Mouse (Mus musculus) cerebellum, postnatal 25 days (tissue): Measurements from ENCODE around the gene Rpl3l.
"Not testable (repeated sequence)": the region's sequence is repeated elsewhere in the genome, so short reads cannot be mapped to it uniquely, and the experiment has no call there.

Experiments
- DNase-seq, 2 experiments: peaks; one replicate each; pipeline ENCODE4 v3.0.0; 2021; ENCODE audit warnings: mixed read lengths in 2 of 2

The Rpl3l gene

DNA sequence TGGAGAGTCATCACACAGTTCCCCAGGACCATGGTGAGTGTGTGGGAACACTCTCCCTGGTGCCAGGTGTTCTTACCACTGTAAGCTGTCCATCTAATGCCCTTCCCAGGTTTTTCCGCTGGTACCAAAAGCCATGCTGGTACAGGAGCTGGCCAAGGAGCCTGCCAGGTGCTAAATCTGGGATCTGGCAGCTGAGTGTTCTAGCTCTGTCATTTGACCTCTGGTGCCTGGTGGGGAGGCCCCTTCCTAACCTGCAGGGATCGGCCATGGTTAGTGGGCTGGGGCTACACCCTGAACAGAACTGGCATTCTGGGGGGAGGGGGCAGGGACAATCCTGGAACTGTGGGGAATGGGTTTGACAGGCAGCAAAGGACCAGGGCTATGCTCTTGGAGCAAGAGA lies at the start of gene Rpl3l:
Rpl3l (plus strand) TSS at position 203 of the 400 bp plus-strand sequence.
- DNase-seq: no peak

DNA sequence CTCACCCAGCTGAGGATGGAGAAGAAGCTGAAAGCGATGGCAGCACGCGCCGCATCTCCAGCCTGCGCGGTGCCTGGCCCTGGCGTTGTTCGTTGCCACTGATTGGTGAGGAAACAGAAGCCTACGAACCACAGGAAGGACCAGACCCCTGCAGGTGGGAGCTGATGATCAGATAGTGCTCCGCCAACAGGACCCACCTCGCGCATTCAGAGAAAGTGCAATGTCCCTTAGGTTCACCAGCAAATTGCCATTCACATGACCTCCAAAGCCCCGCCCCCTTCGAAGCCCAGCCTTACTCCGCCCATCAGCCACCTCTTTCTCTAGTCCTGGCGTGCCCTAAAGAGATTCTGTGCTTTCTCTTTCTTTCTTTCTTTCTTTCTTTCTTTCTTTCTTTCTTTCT lies 41.1 kb upstream of the Rpl3l start:
- DNase-seq: peak in 1 of 2 experiments; percentile 51

DNA sequence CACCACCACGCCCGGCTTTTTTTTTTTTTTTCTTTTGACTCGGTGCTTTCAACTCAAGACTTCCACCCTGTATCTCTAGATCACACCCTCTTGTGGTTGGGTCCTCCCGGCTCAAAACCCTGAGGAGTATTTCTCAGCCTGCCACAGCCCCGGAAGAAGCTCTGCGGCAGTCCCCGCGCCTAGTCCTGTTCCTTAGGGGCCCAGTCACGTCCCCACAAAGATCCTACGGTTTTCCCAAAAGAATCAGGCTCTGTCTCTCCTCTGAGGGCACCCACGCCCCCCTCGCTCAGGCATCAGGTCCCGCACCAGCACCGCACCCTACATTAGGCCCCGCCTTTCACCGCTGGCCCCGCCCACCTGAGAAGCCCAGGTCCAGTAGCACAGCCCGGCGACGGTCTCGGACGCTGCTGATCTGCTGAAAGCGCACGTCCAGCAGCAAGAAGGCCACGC lies 40.4 kb upstream of the Rpl3l start:
- peak in 1 of 2 experiments; percentile 67 for DNase-seq

DNA sequence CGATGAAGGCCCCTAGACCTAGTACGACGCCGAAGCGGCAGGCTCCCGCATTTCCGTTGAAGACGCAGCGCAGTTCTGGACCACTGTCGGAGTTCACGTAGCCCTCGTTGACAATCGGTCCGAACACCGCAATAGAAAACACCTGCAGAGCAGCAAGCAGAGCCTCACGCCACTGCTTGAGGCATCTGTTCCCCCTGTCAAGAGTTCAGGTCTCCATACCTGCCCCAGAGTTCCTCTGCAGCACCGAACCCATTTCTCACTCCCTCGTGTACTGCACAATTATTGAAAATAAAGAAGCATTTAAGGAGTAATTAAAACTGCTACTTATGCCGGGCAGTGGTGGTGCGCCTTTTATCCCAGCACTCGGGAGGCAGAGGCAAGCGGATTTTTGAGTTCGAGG lies 40.0 kb upstream of the Rpl3l start:
- DNase-seq: no peak

DNA sequence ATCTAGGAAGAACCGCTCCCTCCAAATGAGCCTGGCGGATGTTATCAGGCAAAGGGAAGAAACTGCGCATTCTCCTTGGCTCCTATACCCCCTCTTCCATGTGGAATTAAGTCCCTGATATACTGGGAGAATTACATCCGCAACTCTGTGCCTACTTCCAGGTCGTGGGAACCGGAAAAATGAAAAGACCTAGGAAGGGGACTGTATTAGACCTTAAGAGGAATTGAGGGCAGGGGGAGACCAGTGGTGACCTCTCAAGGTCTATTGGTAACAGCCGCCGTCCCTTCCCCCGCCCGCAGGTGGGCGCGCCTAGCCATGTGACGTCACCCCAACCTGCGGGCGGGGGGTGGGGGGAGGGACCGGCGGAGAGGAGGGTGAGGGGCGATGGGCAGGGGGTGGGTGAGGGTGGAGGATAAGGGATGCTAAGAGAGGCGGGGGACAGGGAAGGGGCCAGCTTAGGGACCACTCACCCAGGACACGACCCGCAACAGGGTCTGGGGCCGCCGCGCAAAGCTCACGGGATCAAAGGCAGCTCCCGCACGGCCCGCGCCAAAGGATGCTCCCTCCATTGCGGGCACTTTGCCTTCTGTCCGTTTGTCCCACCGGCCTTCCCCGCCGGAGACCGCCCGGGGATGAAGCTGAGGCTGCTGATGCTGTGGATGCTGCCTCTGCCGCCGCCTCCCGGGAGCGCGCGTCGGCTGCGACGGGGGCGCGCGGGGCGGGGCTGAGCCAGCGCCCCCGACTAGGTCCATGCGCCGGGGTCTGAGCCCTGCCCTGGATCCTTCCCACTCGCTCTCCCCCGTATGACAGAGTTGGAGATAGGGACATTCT lies 38.2 kb upstream of the Rpl3l start, which contains the start of gene Syngr3:
Syngr3 (minus strand) TSS at position 705 of the 831 bp plus-strand sequence.
- peak; percentile 75 to 81 for DNase-seq

DNA sequence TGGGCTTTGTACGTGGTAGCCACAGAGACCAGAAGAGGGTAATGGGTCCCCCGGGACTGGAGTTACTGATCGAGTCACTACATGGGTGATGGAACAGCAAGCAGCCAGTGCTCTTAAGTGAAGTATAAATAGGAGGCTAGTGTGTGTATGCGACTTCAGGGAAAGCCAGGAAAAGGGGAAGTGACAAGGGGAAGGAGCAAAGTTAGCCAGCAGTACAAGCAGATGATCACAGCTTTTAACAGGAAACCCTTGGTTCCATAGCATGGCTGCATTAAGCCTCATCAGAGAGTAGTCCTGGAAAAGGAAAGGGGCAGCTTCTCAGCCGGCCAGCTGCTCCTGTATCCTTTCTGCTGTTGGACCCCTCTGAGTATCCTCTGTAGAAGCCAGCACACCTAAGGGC lies 35.2 kb upstream of the Rpl3l start:
- no peak for DNase-seq

DNA sequence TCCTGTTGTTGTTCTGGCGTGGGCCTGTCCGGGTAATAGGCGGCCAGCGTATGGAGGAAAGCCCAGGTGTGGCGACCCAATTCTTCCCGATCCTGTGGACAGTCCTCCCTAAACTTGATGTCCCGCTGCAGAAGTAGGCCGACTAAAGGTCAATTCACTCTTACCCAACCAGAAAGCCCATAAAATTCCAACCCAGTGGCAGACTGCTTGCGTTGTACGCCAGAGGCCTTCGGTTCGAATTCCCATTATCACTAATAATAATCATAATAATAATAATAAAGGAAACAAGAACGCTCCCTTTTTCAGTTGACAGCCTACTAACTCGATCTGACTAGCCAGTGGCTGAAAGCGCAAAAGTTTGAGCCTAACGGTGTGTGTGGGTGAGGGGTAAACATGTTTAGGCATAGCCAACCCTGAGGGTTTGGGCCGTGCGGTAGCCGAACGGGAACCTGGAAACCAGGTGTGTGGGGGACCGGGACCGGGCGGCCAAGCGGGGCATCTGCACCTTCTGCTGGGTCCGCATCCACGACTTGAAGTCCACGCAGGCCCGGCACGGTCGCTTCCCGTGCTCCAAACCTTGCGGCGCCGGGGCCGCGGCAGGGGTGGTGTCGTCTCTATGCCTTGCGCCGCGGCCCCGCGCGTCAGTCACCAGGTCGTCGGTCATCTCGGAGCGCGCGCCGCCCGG lies 32.2 kb upstream of the Rpl3l start:
- no peak for DNase-seq

DNA sequence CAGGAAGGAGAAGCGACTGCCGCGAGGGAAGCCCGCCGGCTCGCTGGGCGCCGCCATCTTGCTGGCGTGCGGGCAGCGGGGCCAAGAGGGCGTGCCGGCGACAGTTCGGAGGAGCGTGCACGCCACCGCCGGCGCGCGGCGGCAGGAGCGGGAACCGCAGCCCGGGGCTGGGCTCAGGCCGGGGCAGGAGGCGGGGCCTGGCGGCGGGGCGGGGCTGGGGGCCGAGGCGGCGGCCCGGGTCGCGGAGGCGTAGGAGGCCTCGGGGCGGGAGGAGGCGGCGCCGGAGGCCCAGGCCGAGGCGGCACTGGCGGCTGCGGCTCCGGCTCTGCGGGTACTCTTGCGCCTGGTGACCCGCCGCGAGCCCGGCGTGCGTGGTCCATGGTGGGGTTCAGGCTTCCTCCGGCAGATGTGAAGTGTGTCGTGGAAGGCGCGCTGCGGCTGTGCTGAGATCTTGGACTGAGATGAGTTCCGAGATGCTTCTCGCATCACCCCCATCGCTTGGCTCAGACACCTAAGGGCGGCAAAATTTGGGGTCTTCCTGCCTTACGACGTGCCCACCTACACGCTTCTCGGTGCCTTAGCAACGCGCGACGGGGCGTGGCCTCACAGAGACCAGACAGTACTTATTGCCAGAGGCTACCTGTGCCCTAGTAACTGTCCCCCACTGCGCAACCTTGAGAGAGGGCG lies 31.5 kb upstream of the Rpl3l start, which contains the start of the genes Gfer and Noxo1:
Gfer (minus strand) TSS at position 146 of the 687 bp plus-strand sequence.
Noxo1 (plus strand) TSS at position 224 of the 687 bp plus-strand sequence.
- DNase-seq: peak; percentile 90 to 96

DNA sequence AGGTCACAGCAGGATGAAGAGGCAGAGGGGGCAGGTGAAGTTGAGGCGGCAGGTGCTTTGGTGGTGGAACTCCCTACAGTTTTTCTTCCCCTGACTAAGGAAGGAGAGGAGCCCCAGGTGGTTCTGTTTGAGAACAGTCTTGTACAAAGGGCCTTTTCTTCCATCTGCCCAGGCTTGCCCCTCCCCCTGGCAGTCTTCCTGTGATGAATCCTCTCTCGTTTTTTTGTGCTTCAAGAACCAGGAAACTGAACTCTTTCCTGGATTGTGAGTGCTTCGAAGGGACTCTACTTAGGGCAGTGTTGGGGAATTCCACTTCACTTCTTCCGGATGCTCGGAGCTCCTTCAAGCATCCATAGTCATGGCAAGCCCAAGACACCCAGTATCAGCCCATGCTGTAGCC lies 29.6 kb upstream of the Rpl3l start:
- no peak for DNase-seq

DNA sequence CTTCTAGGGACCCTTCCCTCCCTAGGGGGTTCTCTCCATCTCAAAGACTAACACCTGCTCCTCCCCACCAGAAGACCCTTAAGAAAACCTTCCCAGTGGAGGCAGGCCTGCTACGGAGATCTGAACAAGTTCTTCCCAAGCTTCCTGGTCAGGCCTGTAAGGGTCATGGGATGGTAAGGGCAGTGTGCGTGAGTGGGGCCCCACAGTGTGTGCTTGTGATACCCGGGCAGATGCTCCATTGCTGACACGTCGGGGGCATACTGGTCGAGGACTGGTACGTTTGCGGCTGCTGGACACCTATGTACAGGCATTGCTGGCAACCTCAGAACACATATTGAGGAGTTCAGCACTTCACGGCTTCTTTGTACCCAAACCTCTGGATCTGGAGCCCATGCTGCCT lies 28.9 kb upstream of the Rpl3l start:
- no peak for DNase-seq

DNA sequence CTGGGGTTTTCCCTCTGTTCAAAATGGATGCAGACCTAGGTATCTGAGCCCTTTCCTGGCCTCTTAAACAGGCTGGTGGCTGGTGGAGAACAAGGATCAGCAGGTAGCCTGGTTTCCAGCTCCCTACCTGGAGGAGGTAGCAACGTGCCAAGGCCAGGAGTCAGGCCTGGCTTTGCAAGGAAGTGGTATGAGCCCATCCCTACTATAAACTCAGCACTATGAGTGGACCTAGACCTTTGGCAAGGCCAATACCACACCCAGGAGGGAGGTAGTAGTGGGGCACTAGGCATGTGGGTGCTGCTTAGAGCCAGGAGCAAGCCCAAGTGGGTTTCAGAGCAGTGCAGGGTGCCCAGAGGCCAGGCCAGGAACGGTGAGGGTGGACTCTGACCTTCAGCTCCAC lies 28.1 kb upstream of the Rpl3l start:
- no peak for DNase-seq

DNA sequence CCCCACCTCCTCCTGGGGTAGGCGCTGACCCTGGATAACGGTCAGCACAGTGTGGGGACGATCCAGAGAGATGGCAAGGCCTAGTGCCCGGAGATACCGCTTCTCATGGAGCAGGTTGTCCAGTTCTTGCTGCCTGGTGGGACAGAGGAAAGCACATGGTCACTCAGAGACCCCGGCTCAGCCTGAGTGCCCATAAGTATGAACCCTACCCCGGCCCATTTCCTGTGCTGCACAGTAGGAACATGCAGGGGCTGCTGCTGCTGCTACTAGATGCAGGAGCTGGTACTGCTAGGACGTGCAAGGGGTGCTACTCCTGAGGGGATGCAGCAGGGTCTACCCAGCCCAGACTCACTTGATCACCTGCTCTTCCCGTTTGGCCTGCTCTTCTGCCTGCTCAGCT lies 26.4 kb upstream of the Rpl3l start:
- DNase-seq: no peak

DNA sequence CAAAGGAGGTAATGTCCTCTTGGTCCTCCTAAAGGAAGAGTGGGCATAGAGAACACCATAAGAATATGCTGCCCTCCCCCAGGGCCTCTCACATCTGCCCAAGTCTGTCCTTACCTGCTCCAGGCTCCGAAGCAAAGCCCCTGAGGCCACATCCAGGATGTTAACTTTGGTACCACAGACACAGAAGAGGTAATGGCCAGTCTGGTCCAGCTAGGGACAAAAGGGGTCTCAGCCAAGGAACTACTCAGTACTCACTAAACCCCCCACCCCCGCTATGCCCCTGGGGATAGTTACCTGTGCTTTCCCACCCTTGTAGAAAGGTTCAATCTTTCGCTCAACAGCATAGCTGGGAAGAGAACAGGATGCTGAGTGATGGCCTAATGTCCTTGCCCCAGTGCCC lies 21.8 kb upstream of the Rpl3l start:
- no peak for DNase-seq

DNA sequence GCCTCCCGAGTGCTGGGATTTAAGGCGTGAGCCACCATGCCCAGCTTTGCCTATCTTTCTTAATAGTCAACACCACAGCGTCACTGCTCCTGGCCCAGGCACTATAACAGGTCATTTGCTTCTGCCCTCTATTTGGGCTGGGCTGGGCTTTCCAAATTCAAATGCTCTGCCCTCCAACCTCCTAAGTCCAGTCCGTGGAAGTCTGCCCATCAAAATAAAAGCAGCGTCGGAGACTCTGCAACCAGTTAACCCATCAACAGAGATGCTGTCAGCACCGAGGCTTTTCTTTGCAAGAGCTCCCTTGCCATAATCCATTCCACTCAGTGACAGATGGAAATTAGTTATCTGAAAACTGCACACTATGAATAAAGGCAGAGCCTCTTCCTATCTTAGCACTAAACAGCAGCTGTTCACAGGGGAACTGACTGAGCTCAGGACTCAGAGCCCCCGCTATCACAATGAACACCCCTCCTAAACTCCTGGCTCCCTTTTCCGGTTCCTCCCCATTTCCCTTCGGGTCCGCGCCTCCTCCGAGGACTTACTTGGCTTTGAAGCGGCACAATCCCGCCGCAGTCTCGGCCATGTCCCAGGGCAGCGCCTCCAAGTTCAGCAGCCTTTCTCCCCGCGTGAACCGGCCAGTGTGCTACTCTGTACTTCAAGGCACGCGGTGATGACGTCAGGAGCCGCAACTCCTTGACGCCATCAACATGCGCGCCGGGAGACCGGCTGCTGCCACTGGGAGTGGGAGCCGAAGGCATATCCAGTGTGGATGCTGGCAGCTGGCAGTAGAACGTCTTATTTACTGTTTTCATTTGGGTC lies 20.4 kb upstream of the Rpl3l start, which contains the start of gene Tbl3:
Tbl3 (minus strand) TSS at position 679 of the 819 bp plus-strand sequence.
- DNase-seq: peak; percentile 94 to 97

DNA sequence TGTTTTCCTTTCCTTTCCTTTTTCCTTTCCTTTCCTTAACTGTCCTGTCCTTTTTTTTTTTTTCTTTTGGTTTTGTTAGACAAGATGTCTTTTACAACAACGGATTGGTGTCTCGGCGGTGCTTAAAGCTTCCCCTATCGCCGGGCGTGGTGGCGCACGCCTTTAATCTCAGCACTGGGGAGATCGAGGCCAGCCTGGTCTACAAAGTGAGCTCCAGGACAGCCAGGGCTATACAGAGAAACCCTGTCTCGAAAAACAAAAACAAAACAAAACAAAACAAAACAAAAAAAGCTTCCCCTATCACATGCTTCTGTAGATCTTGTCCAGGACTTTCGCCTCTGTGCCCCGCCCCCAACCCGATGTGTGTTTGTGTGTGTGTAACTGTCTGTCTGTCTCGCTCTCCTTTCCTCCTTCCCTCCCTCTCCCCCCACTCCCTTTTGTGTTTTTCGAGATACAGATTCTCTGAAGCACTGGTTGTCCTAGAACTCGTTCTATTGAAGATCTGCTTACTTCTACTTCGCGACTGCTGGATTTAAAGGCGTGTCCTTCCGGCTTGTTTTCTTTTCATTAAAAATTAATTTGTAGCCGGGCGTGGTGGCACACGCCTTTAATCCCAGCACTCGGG lies 19.7 kb upstream of the Rpl3l start:
- no peak for DNase-seq

DNA sequence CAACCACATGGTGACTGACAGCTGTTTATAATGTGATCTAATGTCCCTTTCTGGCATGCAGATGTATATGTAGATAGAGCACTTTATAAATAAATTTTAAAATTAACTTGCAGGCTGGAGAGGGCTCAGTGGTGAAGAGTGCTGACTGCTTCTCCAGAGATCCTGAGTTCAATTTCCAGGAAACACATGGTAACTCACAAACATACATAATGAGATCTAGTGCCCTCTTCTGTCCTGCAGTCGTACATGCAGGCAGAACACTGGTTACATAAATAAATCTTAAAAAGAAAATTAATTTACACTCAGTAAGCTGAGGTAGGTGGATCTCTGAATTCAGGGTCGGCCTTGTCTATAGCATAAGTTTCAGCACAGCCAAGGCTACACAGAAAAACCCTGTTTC lies 19.0 kb upstream of the Rpl3l start:
- no peak for DNase-seq

DNA sequence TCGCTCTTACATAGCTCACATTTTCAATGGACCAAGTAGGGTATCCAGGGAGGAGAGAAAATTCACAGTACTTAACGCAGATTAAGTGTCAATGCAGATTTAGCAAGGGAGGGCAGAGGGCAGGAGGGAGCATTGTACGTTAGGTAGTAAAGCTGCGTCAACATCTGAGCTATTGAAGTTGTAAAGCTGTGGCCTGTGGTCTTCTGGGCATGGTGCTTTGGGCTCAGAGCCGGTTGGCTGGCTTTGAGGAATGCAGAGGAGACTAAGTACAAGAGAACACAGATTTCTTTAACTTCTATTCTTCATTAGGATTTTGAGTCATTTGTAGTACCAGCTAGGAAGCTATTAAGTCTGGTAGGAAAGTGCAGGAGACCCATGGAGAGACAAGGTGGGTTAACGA lies 12.1 kb upstream of the Rpl3l start:
- no peak for DNase-seq

DNA sequence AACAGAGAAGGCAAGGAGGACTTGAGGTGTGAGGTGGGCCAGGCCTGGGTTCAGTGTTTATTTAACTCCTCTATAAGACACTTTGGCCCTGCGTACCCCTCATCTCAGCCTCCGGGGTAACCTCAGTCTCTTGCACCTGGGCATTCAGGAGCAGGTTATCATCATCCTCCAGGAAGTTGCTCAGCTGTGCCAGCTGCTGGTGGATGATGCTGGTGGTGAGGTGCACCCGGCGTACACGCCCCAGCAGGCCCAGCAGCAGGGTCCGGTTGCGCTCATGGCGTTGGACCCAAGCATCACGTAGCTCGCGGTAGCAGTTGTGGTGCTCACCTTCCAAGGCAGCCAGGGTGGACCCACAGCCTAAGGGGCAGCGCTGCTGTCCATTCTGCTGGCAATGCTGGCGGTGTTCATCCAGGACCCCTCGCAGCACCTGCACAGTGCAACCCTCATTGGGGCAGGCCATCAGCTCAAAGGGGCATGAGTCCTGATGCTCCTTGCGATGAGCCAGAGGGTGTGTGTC lies 11.4 kb upstream of the Rpl3l start:
- DNase-seq: no peak

DNA sequence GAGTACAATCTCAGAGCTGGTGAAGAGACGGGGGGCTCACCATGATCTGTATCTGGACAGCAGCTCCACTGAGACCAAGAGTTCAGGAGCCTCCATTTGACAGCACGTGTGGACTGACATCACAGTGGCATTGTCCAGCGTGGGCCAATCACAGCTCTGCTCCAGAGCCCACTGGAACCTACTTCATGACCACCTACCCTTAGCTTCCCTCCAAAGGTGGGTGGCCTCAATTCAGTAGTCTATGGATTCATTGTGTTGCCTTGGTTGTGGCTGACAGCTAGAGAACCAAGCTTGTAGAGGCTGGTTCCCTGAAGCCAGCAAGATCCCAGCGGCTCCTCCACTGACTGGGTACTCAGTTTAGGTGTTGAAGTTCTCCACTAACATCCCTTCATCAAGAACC lies 9.7 kb upstream of the Rpl3l start, which contains the start of the genes Rnf151 and Rps2:
Rnf151 (minus strand) TSS at position 121 of the 400 bp plus-strand sequence.
Rps2 (plus strand) TSS at position 174 of the 400 bp plus-strand sequence.
- DNase-seq: no peak

DNA sequence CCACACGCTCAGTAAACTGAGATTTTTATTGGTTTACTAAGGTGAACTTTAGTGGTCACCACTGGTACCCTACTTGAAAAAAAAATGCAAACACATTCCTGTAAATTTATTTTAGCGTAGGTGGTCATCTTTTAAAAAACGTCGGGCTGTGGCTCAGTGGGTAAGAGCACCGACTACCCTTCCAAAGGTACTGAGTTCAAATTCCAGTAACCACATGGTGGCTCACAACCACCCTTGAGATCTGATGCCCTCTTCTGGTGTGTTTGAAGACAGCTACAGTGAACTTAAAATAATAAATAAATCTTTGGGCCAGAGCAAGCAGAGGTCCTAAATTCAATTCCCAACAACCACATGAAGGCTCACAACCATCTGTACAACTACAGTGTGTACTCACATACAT lies 8.7 kb upstream of the Rpl3l start:
- DNase-seq: not testable (repeated sequence)

DNA sequence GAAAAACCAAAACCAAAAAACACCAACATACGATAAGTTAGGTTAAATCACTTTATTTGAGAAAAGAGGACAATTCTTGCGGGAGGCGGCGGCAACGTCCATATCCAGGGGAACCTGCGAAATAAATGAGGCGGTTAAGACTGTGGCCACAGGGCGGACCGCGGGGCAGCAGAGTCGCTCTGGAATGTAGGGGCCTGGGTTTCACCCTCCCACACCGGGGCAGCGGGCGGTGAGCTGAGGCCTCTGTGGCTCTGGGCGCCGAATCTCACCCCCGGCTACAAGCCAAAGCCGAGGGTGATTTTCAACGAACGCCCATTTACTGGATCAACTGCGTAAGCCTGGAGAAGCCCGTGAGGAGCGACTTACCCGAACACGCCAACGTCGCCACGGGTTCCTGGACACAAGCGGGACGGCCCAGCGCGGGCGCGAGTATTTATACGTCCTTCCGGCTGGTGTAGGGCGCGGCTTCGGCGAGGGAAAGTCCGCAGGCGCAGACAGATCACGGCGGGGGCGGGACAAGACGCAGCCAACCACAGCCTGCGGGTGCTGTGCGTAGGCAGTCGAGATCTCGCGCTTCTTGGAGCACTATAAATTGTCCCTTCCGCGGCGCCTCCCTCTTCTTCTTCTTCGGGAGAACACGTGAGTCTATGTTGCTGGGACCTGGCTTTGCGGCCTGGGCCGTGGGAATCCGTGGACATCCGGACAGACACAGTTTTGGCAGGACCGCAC lies 8.0 kb upstream of the Rpl3l start:
- DNase-seq: peak; percentile 97 to 99
